Mouse (Mus musculus) liver, postnatal 0 days (tissue): ENCODE measurements around the gene Castor1.

ENCODE experiments used
- CTCF ChIP-seq: sonication (generic); IDR thresholded peaks from 2 replicates; pipeline ENCODE4 v1.5.1; 2016; ENCODE audit warnings: antibody characterized with exemption, low read depth
- EP300 ChIP-seq: IDR thresholded peaks from 2 replicates; pipeline ENCODE4 v1.6.1; 2016; ENCODE audit warnings: antibody characterized with exemption, low read depth, mild to moderate bottlenecking

GRCm38 (mm10) chr11:4262847-4263246 is 44.8 kb downstream of the Castor1 start:
- TF ChIP-seq CTCF = no peak
- no peak for TF ChIP-seq EP300
